Mouse (Mus musculus): Measurements from ENCODE around the gene Hmga2. TPM values are rescaled to one million over a fixed set of nuclear protein-coding genes. Genes with fewer than 3 reads are reported as not detected.
A peak's percentile ranks its signal among the peaks of the same experiment; 100 is the strongest.

The Hmga2 gene
- under 1 TPM; 0.16 to 0.30 TPM for total RNA-seq (2021)

DNA sequence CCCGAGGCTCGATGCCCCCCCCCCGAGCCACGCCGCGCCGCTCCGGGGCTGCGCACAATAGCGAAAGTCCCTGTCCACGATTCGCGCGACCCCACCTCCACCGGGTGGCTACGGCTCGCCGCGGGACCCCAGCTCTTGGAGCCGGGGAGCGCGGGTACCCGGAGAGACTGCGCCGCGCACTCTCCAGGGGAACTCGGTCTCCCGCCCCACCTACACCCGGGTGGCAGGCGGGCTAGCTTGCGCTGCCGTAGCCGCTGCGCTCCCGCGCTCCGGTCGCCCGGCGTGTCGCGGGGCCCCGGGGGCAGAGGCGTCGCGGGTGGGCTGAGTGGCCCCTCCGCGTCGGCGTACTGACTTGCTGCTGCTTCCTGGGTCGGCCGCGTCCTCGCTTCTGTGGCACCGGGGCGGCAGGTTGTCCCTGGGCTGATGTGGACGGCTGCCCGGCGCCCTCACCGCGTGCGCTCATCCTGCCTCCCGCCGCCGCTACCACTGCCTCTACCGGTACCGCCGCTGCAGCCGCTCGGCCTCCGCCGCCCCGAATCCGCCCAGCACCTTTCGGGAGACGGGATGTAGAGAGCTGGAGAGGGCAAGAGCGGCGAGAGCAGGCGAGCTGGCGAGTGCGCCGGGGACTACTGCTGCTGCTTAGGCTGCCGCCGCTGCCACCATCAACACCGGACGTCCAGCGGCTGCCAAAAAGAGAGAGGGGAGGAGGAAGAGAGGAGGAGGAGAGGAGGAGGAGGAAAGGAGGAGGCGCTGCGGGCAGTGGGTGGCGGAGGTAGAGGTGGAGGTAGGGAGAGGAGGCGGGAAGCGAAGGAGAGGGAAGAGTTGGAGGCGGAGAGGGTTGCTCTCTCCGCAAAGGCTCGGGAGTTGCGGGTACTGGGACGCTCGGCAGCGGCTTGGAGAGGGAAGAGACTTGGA lies at the start of gene Hmga2:
TSS of gene Hmga2 (minus strand) at position 869 of the 915 bp plus-strand sequence.
- intact Hi-C loops (cut with DNase I), result no loop called here
- peak; percentile 45 for DNase-seq

DNA sequence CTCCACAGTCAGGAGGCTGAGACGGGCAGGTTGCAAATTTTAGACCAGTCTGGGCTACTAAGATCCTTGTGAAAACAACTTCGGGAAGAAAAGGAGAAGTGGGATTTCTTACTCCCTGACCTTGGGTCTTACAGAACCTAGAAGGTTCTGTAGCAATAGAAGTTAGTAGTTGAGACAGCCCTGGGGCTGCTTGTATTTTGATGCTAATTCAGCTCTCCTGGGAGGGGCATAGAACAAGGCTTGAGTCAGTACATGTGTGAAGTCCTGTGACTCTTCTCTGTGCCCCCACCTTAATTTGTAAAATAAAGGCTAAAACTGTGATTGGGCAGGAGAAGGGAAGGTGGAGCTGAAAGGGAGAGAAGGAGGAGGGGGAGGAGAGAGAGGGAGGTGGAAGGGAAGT lies 46.7 kb upstream of the Hmga2 start:
- intact Hi-C loops (cut with DNase I), result no loop called here
- DNase-seq, result no peak

- DNase-seq, result no peak
- intact Hi-C loops (cut with DNase I), result no loop called here
Observed at GRCm38 (mm10) chr10:120521912-120522575, 45.8 kb upstream of the Hmga2 start.

- intact Hi-C loops (cut with DNase I), result no loop called here
- no peak for DNase-seq
Observed at GRCm38 (mm10) chr10:120516311-120516710, 40.0 kb upstream of the Hmga2 start.

DNA sequence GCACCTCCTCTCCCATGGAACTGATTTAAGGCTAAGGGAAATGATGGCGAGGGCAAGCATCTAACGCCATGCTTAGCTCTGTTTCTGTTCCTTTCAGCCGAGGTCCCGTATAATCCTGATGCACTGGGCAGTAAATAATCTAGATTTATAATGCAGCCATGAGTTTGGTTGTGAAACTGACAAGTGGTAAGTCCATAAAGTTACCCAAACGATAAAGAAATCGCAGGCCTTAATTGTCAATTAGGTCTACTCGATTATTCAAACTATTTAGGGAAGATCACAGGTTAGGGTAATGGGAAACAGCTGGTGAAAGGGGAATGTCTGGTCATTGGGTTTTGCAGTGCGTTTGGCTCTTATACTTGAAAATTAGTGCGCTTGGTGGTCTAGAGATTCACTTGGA lies 37.5 kb upstream of the Hmga2 start:
- no peak for DNase-seq
- intact Hi-C loops (cut with DNase I), result no loop called here

DNA sequence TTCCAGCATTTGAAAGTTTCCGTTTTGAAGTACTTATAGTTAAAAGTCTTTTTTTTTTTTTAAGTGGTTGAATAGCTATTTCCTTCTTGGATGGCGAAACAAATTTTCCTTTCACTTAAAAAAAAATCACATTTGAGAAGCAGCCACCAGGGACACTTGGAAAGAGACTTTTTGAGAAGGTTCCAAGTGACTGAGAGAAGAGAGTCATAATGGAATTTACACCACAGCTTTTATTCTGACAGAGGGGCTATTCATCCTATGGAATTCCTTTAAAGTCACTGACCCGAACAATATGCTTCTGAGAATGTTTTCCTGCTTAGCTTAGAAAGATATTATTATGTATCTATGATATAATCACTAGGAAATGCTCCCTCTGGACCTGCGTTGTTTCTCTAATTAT lies 36.7 kb upstream of the Hmga2 start:
- no peak for DNase-seq
- intact Hi-C loops (cut with DNase I), result no loop called here

GRCm38 (mm10) chr10:120512121-120512520 lies 35.9 kb upstream of the Hmga2 start:
- no peak for DNase-seq
- intact Hi-C loops (cut with DNase I), result no loop called here

- intact Hi-C loops (cut with DNase I), result no loop called here
- no peak for DNase-seq
Observed at GRCm38 (mm10) chr10:120503959-120504358, 27.7 kb upstream of the Hmga2 start.

DNA sequence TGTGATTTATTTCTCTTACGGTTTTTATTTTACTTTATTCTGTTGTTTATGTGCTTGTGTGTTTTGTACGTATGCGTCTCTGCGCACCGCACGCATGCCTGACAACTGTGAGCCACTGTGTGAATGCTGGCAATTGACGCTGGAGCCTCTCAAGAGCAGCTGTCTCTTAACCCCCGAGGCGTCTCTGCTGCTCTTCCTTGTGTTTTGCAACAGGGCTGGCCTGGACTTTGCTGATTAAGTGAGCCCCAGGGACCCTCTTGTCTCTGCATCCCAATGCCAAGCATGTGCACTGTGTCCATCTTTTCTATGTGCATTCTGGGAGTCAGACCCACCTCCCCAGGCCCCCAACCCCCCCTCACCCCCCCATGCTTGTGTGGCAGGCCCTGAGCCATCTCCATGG lies 24.5 kb upstream of the Hmga2 start:
- intact Hi-C loops (cut with DNase I), result no loop called here

DNA sequence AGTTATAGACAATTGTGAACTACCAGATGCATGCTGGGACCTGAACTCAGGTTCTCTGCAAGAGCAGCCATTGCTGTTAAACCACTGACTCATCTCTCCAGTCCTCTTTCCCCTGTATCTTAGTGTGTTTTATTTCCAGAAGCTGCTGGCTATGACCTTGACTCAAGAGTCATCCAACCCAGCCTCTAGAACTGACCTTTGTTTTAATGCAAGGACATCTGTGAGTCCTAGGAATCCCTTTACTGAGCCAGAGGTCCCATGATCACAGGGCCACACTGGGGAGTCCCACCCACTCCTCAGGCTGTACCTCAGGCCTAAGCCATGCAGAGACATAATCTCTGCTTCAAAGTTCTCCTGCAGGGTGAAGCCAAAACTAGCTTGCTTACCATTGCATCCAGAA lies 21.8 kb upstream of the Hmga2 start:
- intact Hi-C loops (cut with DNase I), result no loop called here
- no peak for DNase-seq

More for the DNA sequence above, 24.5 kb upstream of the Hmga2 start:
- peak; percentile 27 for DNase-seq

DNA sequence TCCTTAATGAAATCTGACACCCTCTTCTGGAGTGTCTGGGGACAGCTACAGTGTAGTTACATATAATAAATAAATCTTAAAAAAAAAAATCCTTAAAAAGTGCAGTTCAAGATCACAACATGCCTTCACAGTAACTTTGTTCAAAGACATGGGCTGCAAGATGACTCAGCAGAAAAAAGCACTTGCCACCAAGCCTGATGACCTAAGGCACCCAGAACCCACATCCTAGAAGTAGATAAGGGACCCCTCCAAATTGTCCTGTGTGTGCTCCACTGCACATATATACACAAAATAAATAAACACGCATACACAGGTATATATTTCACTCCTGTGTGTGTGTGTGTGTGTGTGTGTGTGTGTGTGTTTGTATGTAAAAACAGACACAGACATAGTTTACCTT lies 18.4 kb upstream of the Hmga2 start:
- intact Hi-C loops (cut with DNase I), result no loop called here
- DNase-seq, result no peak

GRCm38 (mm10) chr10:120491477-120491876 lies 15.2 kb upstream of the Hmga2 start:
- intact Hi-C loops (cut with DNase I), result no loop called here
- no peak for DNase-seq

DNA sequence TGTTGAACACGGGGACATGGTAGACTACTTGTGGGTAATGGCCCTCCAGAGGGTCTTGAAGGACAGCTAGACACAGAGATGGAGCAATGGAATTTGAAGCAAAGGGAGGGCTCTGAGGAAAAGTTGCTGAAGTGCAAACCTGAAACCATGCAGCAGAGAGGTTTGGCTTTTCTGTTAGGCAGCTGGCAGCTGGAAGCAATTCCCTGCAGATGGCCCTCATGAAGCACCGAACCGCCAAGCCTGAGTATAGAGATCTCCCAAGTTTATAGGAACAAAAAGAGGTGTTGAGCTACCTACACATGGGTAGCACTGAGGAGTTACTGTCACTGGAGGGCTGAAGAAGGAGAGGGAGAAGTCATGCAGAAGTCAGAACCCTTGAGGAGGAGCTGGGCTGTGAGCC lies 13.3 kb upstream of the Hmga2 start:
- intact Hi-C loops (cut with DNase I), result no loop called here
- DNase-seq, result no peak

DNA sequence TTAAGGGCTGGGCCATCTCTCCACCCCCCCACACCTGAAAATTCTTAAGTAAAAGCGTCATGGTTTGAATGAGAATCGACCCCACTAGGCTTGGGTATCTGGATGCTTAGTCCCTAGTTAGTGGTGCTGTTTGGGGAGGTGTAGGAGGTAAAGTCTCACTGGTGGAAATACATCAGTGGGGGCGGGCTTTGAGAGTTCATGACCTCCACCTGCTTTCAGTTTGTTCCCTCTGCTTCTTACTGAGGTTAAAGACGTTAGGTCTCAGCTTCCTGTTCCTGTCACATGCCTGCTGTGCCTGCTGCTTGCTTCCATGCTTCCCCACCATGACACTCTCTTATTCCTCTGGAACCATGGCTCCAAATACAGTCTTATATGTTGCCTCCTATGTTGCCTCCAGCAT lies 12.3 kb upstream of the Hmga2 start:
- intact Hi-C loops (cut with DNase I), result no loop called here
- no peak for DNase-seq

DNA sequence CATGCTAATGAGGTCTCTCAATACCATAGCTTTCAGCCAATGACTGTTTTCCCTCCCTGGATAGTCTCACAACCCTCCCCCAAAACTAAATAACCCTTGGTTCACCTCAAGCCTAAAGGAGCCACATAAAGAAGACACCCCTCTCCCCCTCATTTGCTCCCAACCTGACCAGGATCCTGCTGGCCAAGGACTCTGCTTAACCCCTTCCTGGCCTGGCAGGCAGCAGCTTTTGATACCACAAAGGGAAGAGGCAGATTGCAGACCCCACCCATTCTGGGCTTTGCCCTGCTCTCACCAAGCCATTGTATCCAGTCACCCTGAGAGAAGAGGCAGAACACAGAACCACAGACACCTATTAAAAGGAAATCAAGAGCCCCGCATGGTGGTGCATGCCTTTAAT lies 11.6 kb upstream of the Hmga2 start:
- intact Hi-C loops (cut with DNase I), result no loop called here
- no peak for DNase-seq

- intact Hi-C loops (cut with DNase I), result no loop called here
- no peak for DNase-seq
Observed at GRCm38 (mm10) chr10:120485461-120485860, 9.2 kb upstream of the Hmga2 start.

- intact Hi-C loops (cut with DNase I), result no loop called here
- DNase-seq, result no peak
Observed at GRCm38 (mm10) chr10:120484144-120484543, 7.9 kb upstream of the Hmga2 start.

DNA sequence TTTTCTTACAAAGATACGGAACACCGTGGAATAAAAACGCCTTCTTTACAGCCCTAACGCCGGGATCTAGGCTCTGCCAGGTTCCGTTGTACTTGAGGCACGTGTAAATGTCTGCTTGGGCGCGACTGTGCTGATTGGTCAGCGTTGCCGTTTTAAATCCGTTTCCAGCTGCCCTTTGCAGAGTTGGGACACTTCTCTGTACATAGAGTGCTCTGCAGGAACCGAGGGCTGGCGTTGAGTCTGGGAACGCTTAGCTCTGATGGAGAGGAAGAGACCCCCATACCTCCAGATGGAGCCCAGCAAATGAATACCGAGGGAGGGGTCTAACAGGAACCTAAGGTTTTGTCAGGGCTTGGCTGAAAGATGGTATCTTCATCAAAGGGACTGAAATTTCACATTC lies 1.9 kb upstream of the Hmga2 start:
- DNase-seq, result peak; percentile 20
- intact Hi-C loops (cut with DNase I), result no loop called here

DNA sequence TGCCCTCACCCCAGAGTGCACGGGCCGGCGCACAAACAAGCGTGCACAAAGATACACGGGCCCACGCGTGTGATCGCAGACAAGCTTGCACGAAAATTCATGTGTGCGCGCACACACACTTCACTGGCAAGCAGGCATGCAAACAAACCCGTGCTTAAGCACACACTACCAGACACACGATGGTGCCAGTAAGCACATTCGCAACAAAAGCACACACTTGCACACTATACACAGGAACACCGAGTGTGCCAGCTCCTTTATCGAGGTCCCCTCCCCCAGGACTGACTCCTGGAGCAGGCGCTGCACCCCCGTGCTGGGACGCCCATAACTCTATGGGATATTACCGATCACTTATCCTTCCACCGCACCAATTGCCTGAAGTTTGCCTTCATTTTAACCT lies 1.2 kb upstream of the Hmga2 start:
- intact Hi-C loops (cut with DNase I), result no loop called here
- peak; percentile 4 for DNase-seq

DNA sequence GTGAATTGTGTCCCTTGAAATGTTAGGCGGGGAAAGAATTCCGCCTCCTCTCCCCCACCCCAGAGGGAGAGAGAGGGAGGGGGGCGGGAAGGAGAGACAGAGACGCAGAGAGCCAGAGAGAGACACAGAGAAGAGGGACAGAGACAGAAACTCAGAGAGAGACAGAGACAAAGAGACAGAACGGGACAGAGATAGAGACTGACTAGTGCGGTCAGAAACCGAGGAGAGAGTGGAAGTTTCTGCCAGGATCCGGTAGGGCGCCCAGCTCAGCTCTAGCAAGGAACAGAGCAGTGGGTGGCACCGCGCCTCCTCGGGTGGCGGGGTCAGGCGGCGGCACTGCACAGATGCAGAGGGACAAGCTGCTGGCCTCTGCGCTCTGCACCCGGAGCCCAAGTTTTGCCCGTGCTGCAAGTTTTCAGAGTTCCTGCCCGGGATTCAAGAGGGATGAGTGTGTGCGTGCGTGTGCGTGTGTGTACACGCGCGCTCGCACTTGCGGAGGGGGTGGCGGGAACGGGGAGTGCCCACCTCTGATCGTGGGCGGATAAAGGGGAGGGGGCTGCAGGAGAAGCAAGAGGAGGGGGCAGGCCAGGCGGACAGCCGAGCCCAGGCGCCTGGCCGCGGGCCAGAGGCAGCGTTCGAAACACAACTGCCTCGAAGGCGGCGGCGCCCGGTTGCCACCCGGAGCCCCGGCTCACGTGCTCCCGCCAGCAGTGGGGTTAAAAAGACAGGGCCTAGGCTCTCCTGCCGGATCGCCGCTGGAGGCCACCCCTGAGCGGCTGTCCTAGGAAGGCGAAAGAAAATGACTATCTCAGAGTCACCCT lies 457 bp upstream of the Hmga2 start:
- peak; percentile 49 for DNase-seq

DNA sequence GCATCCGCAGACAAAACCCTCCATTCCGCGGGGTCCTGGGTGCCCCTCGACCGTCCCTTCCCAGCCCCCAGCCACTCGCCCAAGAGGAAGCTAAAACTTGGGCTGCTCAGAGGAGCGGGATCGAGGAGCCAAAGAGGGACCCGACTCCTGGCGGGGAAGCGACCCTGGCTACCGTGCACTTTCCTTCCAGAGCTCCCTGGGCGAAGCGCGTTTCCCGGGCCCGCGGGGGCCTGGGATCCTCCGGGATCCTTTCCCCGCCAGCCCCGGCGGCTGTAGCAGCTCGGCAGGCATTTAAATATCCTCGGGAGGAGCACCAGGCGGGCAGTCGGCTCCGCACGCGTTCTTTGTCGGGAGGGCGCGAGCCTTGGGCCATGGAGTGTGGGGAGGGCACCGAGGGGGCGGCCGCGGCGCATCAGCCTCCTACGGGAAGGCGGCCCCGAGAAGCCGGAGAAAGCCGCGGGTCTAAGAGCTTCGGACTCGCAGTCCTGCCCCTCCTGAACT lies 1.2 kb downstream of the Hmga2 start:
- peak; percentile 24 for DNase-seq
- intact Hi-C loops (cut with DNase I), result no loop called here

More for the DNA sequence above, 457 bp upstream of the Hmga2 start:
- intact Hi-C loops (cut with DNase I), result no loop called here

Data from left cerebral cortex, postnatal 4 days (tissue).